In the genomic region with DNA sequence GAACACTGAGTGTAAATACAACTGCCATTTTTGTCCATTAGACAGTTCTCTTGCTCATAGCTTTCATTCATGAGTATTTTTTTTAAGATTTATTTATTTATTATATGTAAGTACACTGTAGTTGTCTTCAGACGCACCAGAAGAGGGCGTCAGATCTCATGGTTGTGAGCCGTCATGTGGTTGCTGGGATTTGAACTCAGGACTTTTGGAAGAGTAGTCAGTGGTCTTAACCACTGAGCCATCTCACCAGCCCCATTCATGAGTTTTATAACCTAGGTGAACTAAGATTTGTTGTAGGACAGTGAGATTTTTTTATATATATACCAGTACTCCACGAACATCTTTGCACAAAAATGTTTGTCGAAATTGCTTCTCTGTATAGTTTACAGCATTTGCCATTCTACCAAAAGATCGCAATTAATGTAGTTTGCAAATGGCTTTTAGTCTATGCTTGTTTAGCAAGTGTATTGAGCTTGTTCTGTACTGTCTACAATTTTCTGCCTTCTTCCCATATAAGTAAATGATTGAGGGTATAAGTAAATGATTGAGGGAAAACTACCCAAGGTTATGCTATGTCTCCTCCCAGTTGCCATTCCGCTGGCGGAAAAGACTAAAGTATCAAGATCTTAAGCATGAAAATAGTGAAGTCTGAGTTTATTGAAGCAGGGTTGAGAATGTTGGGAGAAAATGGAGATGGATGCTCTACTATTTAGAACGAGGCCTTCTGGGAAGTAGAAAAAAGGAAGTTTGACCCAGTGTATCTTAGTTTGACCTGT, we compare ENCODE assay signal across 9 mouse cellular contexts. TPM values are rescaled to one million over a fixed set of nuclear protein-coding genes. Genes with fewer than 3 reads are reported as not detected.
DNase-seq lines count a peak whose midpoint lies in the region; ATAC-seq lines count a peak whose summit lies in the region.
"Had no signal": no experiment of that assay in that cellular context is flagged by ENCODE, and none has a peak within 500 bp of the region (broad histone marks: within the 10 kb centered on the region; RNA-seq: fewer than 3 reads in every experiment).

No protein-coding gene starts in this region.

- peak overlapping the region; percentile 91 for H3K27ac ChIP-seq in kidney, embryonic 14.5 days (ENCODE audit: low read depth, low read length)

- peaks cover 17% of the 10 kb centered on the region; the same call in 1 of the 2 replicates for H3K4me1 ChIP-seq in kidney, embryonic 14.5 days (ENCODE audit: control insufficient read depth, insufficient read depth, low read length)

- DNase-seq in heart, adult 11 months = peak; percentile 78
- no peak for DNase-seq in heart, postnatal 4 days
- DNase-seq in retina, postnatal 1 day = peak; percentile 3
- DNase-seq in retina, embryonic 14.5 days (ENCODE audit: low spot score) = no peak
- DNase-seq in cerebellum, adult 11-12 months = no peak
- no peak for DNase-seq in adrenal gland, adult 8-10 months
- DNase-seq in right cerebral cortex, postnatal 36 days (ENCODE audit: low spot score in 2 of 2) = no peak

- no peak overlapping the region for H3K4me3 ChIP-seq in kidney, embryonic 14.5 days (ENCODE audit: low read length)

- H3K36me3 ChIP-seq in kidney, embryonic 14.5 days (ENCODE audit: control insufficient read depth, insufficient read depth, low read length) = peaks cover 12% of the 10 kb centered on the region

- 0 out of 2 replicates have a peak overlapping the region, but pooled peaks have one; percentile 87 for H3K9ac ChIP-seq in kidney, embryonic 14.5 days (ENCODE audit: low read depth, low read length)

- no peak overlapping the region for H3K4me2 ChIP-seq in kidney, embryonic 14.5 days (replicated peaks; ENCODE audit: low read depth, low read length)

- WGBS in kidney, embryonic 14.5 days = 84% methylated on average over 9 of the region's 9 CpGs

- no peaks in the 10 kb centered on the region for H3K9me3 ChIP-seq in kidney, embryonic 14.5 days (ENCODE audit: control insufficient read depth, low read length)
- H3K9me3 ChIP-seq: embryonic facial prominence, embryonic 12.5 days had no signal

- ATAC-seq in kidney, embryonic 14.5 days (ENCODE audit: low FRiP score, low TSS enrichment) = no peak

- H3K27me3 ChIP-seq in kidney, embryonic 14.5 days (ENCODE audit: control insufficient read depth, insufficient read depth, low read length) = no peaks in the 10 kb centered on the region
- H3K27me3 ChIP-seq: embryonic facial prominence, embryonic 12.5 days had no signal

RNA-seq across cellular contexts. Expression of a gene that starts 1.2 kb away (rescaled TPM):
- 10 to 100 TPM; 43.7 to 44.7 TPM for total RNA-seq in heart, postnatal 4 days (2021)
- polyA plus RNA-seq in kidney, embryonic 14.5 days (2014; fragmentation: Nextera tagmentation; extraction: Ambion mirVana) = 43.2 and 72.9 TPM in 2 replicates
- total RNA-seq in adrenal gland, adult 8-10 months (2022) = 10 to 100 TPM; 71.4 to 81.3 (median 73.0) TPM

RNA-seq across cellular contexts. Expression of a gene that starts 55.7 kb away (rescaled TPM):
- 10 to 100 TPM; 90.4 to 94.1 TPM for total RNA-seq in heart, postnatal 4 days (2021)
- 277 and 284 TPM in 2 replicates for polyA plus RNA-seq in kidney, embryonic 14.5 days (2014; fragmentation: Nextera tagmentation; extraction: Ambion mirVana)
- 100 to 1,000 TPM in 2 of 4 experiments, 10 to 100 TPM in 2; 70.8 to 172 (median 109) TPM for total RNA-seq in adrenal gland, adult 8-10 months (2022)

Comparison
In these comparisons a context has a peak if more than half of its experiments do, and no peak if none do; other contexts are left out.
1. DNase-seq: peak in heart, adult 11 months (single experiment) and retina, postnatal 1 day (single experiment); none in heart, postnatal 4 days (single experiment), retina, embryonic 14.5 days (single experiment), cerebellum, adult 11-12 months (single experiment), adrenal gland, adult 8-10 months (single experiment) and right cerebral cortex, postnatal 36 days (0 of 2).